Mouse (Mus musculus): ENCODE results near the gene Aifm2. TPM values are rescaled to one million over a fixed set of nuclear protein-coding genes. Genes with fewer than 3 reads are reported as not detected.

Gene Aifm2
- polyA plus RNA-seq, 1 experiment: 23.0 TPM

DNA sequence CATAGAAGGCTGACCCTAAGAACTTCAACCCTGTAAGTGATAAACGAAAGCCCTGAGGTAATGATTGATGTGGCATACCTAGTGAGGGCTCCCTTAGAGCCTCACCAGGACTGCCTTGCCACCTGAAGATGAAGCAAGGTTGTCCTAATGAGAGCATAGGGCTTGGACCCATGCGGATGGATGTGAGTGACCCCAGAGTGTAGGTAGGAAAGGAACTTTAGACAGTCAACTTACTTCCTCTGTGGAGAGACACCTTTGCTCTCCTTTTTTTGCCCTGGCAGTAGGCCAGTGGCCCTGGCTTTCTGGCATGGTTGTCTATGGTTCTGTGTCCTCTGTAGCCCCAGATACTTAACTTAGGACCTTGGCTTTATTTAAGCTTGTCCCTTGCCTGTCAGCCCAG is 18.0 kb upstream of the Aifm2 start:
- Histone ChIP-seq H3K27me3 (ENCODE audit: control insufficient read depth, insufficient read depth, low read length) (no peaks in the 10 kb centered on the region), H3K27ac (ENCODE audit: control insufficient read depth, insufficient read depth, low read depth, low read length) (no peak overlapping the region), H3K4me3 (ENCODE audit: control insufficient read depth, low read depth, low read length) (no peak overlapping the region), H3K36me3 (ENCODE audit: control insufficient read depth, insufficient read depth, low read length) (peaks cover under 1% of the 10 kb centered on the region; the same call in 1 of the 2 replicates), H3K4me1 (ENCODE audit: control insufficient read depth, insufficient read depth, low read length) (peaks cover 5% of the 10 kb centered on the region)
- TF ChIP-seq POLR2A (IDR thresholded peaks at IDR 0.05; ENCODE audit: control insufficient read depth, low read depth, low read length) (no peak), CTCF (IDR thresholded peaks at IDR 0.05; ENCODE audit: control insufficient read depth, insufficient read depth, insufficient replicate concordance, low read depth, low read length) (no peak)

GRCm38 (mm10) chr10:61704663-61705062 is 10.4 kb upstream of the Aifm2 start:
- no peaks in the 10 kb centered on the region for H3K27me3 ChIP-seq (ENCODE audit: control insufficient read depth, insufficient read depth, low read length)
- peaks cover 3% of the 10 kb centered on the region for H3K36me3 ChIP-seq (ENCODE audit: control insufficient read depth, insufficient read depth, low read length)
- no peak for TF ChIP-seq CTCF (IDR thresholded peaks at IDR 0.05; ENCODE audit: control insufficient read depth, insufficient read depth, insufficient replicate concordance, low read depth, low read length)
- no peak for TF ChIP-seq POLR2A (IDR thresholded peaks at IDR 0.05; ENCODE audit: control insufficient read depth, low read depth, low read length)
- peak overlapping the region; percentile 26; the same call in 1 of the 2 replicates for H3K27ac ChIP-seq (ENCODE audit: control insufficient read depth, insufficient read depth, low read depth, low read length)
- H3K4me3 ChIP-seq (ENCODE audit: control insufficient read depth, low read depth, low read length): no peak overlapping the region
- H3K4me1 ChIP-seq (ENCODE audit: control insufficient read depth, insufficient read depth, low read length): no peaks in the 10 kb centered on the region

- Histone ChIP-seq H3K27me3 (ENCODE audit: control insufficient read depth, insufficient read depth, low read length) (no peaks in the 10 kb centered on the region), H3K27ac (ENCODE audit: control insufficient read depth, insufficient read depth, low read depth, low read length) (no peak overlapping the region), H3K4me3 (ENCODE audit: control insufficient read depth, low read depth, low read length) (no peak overlapping the region), H3K36me3 (ENCODE audit: control insufficient read depth, insufficient read depth, low read length) (peaks cover 3% of the 10 kb centered on the region), H3K4me1 (ENCODE audit: control insufficient read depth, insufficient read depth, low read length) (no peaks in the 10 kb centered on the region)
- TF ChIP-seq CTCF (IDR thresholded peaks at IDR 0.05; ENCODE audit: control insufficient read depth, insufficient read depth, insufficient replicate concordance, low read depth, low read length) (no peak), POLR2A (IDR thresholded peaks at IDR 0.05; ENCODE audit: control insufficient read depth, low read depth, low read length) (no peak)
These were observed 8.4 kb upstream of the Aifm2 start for GRCm38 (mm10) chr10:61706412-61707375.

GRCm38 (mm10) chr10:61713601-61714000 is 1.5 kb upstream of the Aifm2 start:
- no peak overlapping the region for H3K27ac ChIP-seq (ENCODE audit: control insufficient read depth, insufficient read depth, low read depth, low read length)
- no peaks in the 10 kb centered on the region for H3K27me3 ChIP-seq (ENCODE audit: control insufficient read depth, insufficient read depth, low read length)
- no peak overlapping the region for H3K4me3 ChIP-seq (ENCODE audit: control insufficient read depth, low read depth, low read length)
- H3K36me3 ChIP-seq (ENCODE audit: control insufficient read depth, insufficient read depth, low read length): no peaks in the 10 kb centered on the region
- no peak for TF ChIP-seq POLR2A (IDR thresholded peaks at IDR 0.05; ENCODE audit: control insufficient read depth, low read depth, low read length)
- TF ChIP-seq CTCF (IDR thresholded peaks at IDR 0.05; ENCODE audit: control insufficient read depth, insufficient read depth, insufficient replicate concordance, low read depth, low read length): no peak
- H3K4me1 ChIP-seq (ENCODE audit: control insufficient read depth, insufficient read depth, low read length): peaks cover 16% of the 10 kb centered on the region

- H3K4me3 ChIP-seq (ENCODE audit: control insufficient read depth, low read depth, low read length): no peak overlapping the region
- H3K36me3 ChIP-seq (ENCODE audit: control insufficient read depth, insufficient read depth, low read length): no peaks in the 10 kb centered on the region
- no peaks in the 10 kb centered on the region for H3K27me3 ChIP-seq (ENCODE audit: control insufficient read depth, insufficient read depth, low read length)
- H3K4me1 ChIP-seq (ENCODE audit: control insufficient read depth, insufficient read depth, low read length): peaks cover 16% of the 10 kb centered on the region
- H3K27ac ChIP-seq (ENCODE audit: control insufficient read depth, insufficient read depth, low read depth, low read length): no peak overlapping the region
- TF ChIP-seq CTCF (IDR thresholded peaks at IDR 0.05; ENCODE audit: control insufficient read depth, insufficient read depth, insufficient replicate concordance, low read depth, low read length) (no peak), POLR2A (IDR thresholded peaks at IDR 0.05; ENCODE audit: control insufficient read depth, low read depth, low read length) (no peak)
These were observed 917 bp upstream of the Aifm2 start for GRCm38 (mm10) chr10:61714146-61714545.

GRCm38 (mm10) chr10:61715462-61715837 is 387 bp downstream of the Aifm2 start:
- peak overlapping the region; percentile 92 for H3K4me3 ChIP-seq (ENCODE audit: control insufficient read depth, low read depth, low read length)
- H3K27ac ChIP-seq (ENCODE audit: control insufficient read depth, insufficient read depth, low read depth, low read length): peak overlapping the region; percentile 47
- H3K4me1 ChIP-seq (ENCODE audit: control insufficient read depth, insufficient read depth, low read length): peaks cover 16% of the 10 kb centered on the region
- H3K36me3 ChIP-seq (ENCODE audit: control insufficient read depth, insufficient read depth, low read length): no peaks in the 10 kb centered on the region
- no peaks in the 10 kb centered on the region for H3K27me3 ChIP-seq (ENCODE audit: control insufficient read depth, insufficient read depth, low read length)
- no peak for TF ChIP-seq CTCF (IDR thresholded peaks at IDR 0.05; ENCODE audit: control insufficient read depth, insufficient read depth, insufficient replicate concordance, low read depth, low read length)

- H3K27me3 ChIP-seq (ENCODE audit: control insufficient read depth, insufficient read depth, low read length): no peaks in the 10 kb centered on the region
- H3K27ac ChIP-seq (ENCODE audit: control insufficient read depth, insufficient read depth, low read depth, low read length): peak overlapping the region; percentile 63
- TF ChIP-seq POLR2A (IDR thresholded peaks at IDR 0.05; ENCODE audit: control insufficient read depth, low read depth, low read length) (0 out of 2 replicates have a peak, but pooled peaks have one; percentile 26), CTCF (IDR thresholded peaks at IDR 0.05; ENCODE audit: control insufficient read depth, insufficient read depth, insufficient replicate concordance, low read depth, low read length) (no peak)
- H3K4me1 ChIP-seq (ENCODE audit: control insufficient read depth, insufficient read depth, low read length): peaks cover 16% of the 10 kb centered on the region
- no peaks in the 10 kb centered on the region for H3K36me3 ChIP-seq (ENCODE audit: control insufficient read depth, insufficient read depth, low read length)
- peak overlapping the region; percentile 92 for H3K4me3 ChIP-seq (ENCODE audit: control insufficient read depth, low read depth, low read length)
These were observed 1.2 kb downstream of the Aifm2 start for GRCm38 (mm10) chr10:61715996-61716864.

All from testis, adult 2 months (tissue).